Mouse (Mus musculus) kidney, adult 2 months (tissue): ENCODE results near the gene Pgls. TPM values are rescaled to one million over a fixed set of nuclear protein-coding genes. Genes with fewer than 3 reads are reported as not detected.

ENCODE experiments used
- DNase-seq: peaks from one replicate; pipeline ENCODE4 v3.0.0; 2021
- H3K27ac ChIP-seq: fragments of 200-500 bp; 2 replicates; pipeline ENCODE4 v1.5.1; 2012; ENCODE audit warnings: low read depth, low read length, control low read depth, inconsistent platforms; ENCODE audit not compliant: insufficient read depth
- H3K27me3 ChIP-seq: fragments of 200-500 bp; replicated peaks from 2 replicates; pipeline ENCODE4 v1.6.1; 2012; ENCODE audit warnings: mild to moderate bottlenecking, moderate library complexity, low read length, inconsistent platforms; ENCODE audit not compliant: control insufficient read depth, insufficient read depth
- H3K36me3 ChIP-seq: fragments of 200-500 bp; 2 replicates; pipeline ENCODE4 v1.6.1; 2012; ENCODE audit warnings: mild to moderate bottlenecking, moderate library complexity, low read length, inconsistent platforms; ENCODE audit not compliant: control insufficient read depth, insufficient read depth
- H3K4me1 ChIP-seq: fragments of 200-500 bp; 2 replicates; pipeline ENCODE4 v1.6.1; 2011; ENCODE audit warnings: low read length; ENCODE audit not compliant: control insufficient read depth, insufficient read depth
- H3K4me3 ChIP-seq: fragments of 200-500 bp; 2 replicates; pipeline ENCODE4 v1.5.1; 2011; ENCODE audit warnings: mild to moderate bottlenecking, low read depth, low read length, control low read depth; ENCODE audit not compliant: insufficient read depth
- CTCF ChIP-seq: fragments of 200-500 bp; conservative IDR thresholded peaks from 2 replicates; pipeline ENCODE4 v1.5.1; 2011; ENCODE audit warnings: low read depth, mild to moderate bottlenecking, control low read depth, low read length, moderate library complexity, mixed read lengths; ENCODE audit not compliant: insufficient read depth, insufficient read length
- POLR2A ChIP-seq: fragments of 200-500 bp; IDR thresholded peaks from one replicate; pipeline ENCODE4 v1.6.1; 2011; ENCODE audit warnings: low read depth, low read length, control low read depth
- WGBS: fragments of 180-500 bp; shearing (Covaris S2); methylation state at CpG from one replicate; pipeline ENCODE4 v1.1.7; 2018; 5-methylcytosine and 5-hydroxymethylcytosine counted together
- polyA plus RNA-seq: library from polyadenylated mRNA; depleted of rRNA; stranded (reverse); fragments of >200 nt; gene quantifications from 2 replicates; pipeline ENCODE4 v1.2.3, GENCODE M21; 2012

Pgls gene
- polyA plus RNA-seq, 1 experiment, result 134 TPM

DNA sequence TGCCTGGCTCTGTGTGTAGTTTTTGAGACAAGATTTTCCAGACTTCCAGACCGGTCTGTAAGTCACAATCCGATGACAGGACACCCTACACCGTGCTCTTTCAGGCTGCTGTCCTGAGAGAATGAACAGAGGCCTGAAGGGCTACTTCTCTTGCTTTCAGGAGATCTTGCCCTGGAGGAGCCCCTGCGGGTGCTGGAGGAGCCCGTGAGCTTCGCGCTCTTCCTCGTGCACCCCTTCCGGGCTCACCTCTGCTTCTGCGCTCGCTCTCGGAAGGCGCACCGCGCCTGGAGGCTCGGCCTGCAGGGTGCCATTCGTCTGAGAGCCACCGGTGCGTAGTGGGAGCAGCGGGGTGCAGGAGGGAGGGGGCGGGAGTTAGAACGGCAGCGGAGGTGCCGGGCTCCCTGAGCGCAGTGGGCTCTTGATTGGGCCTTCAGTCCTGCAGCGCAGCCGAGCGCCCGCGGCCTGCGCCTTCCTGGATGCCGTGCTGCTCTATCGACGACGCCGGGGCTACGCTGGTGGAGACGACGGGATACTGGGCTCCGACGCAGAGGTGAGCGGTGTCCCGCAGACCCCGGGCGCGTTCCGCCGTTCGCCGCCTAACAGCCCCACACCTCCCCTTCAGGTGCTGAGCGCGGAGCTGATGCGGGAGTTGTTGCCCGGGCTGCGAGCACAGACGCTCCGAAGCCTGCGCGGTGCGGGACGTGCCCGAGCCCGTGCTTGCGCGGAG, 10.1 kb downstream of the Pgls start:
- whole genome bisulfite sequencing, result 14% methylated on average over 65 of the region's 65 CpGs
- Histone ChIP-seq H3K27me3 (no peaks in the 10 kb centered on the region), H3K36me3 (no peaks in the 10 kb centered on the region), H3K4me3 (no peak overlapping the region), H3K4me1 (peaks cover 7% of the 10 kb centered on the region; the same call in 1 of the 2 replicates), H3K27ac (no peak overlapping the region)
- TF ChIP-seq POLR2A (no peak), CTCF (no peak)
- DNase-seq, result no peak

DNA sequence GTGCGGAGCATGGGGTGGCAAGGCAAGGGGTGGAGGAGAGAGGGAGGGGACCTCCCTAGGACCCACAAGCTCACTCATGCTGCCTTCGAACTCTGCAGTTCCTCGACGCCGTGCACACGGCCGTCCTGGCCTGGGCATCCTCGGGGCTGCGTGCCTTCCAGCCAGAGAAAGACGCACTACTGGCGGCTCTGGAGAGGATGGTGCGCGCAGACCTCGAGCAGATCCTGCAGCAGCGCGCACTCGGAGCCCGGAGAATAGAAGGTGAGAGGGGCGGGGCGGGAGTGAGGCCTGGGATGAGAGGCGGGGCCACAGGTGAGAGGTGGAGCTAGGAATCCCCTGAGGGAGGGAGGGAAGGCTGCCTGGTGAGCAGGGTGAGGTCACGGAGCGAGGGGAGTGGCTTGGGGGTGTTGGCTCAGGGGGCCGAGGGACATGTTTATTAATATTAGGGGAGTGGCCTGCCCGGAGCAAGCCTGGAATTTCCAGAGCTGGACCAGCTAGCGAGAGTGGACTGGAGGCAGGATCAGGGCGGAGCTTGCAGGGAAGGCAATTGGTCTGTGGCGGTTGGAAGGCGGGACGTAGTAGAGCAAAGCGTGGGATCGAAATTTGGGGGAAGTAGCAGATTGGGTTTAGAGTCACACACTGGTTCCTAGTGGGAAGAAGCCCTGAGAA, 10.8 kb downstream of the Pgls start:
- H3K27ac ChIP-seq, result no peak overlapping the region
- DNase-seq, result peak; percentile 94
- 3% methylated on average over 32 of the region's 32 CpGs for WGBS
- peaks cover 7% of the 10 kb centered on the region; the same call in 1 of the 2 replicates for H3K4me1 ChIP-seq
- no peaks in the 10 kb centered on the region for H3K36me3 ChIP-seq
- no peaks in the 10 kb centered on the region for H3K27me3 ChIP-seq
- peak overlapping the region; percentile 25 for H3K4me3 ChIP-seq
- no peak for TF ChIP-seq CTCF
- TF ChIP-seq POLR2A, result no peak

- no peak for TF ChIP-seq CTCF
- TF ChIP-seq POLR2A, result no peak
- Histone ChIP-seq H3K27ac (no peak overlapping the region), H3K27me3 (no peaks in the 10 kb centered on the region), H3K4me1 (peaks cover 7% of the 10 kb centered on the region; the same call in 1 of the 2 replicates), H3K36me3 (no peaks in the 10 kb centered on the region), H3K4me3 (no peak overlapping the region)
- no peak for DNase-seq
- 80% methylated on average over 7 of the region's 7 CpGs for WGBS
Observed at GRCm38 (mm10) chr8:71604021-71604420, 12.0 kb downstream of the Pgls start.

GRCm38 (mm10) chr8:71610822-71611651, 19.1 kb downstream of the Pgls start, which contains the start of gene Colgalt1:
Gene Colgalt1, plus strand, starts transcription at chr8:71610998.
- Histone ChIP-seq H3K4me1 (peaks cover 7% of the 10 kb centered on the region; the same call in 1 of the 2 replicates), H3K36me3 (no peaks in the 10 kb centered on the region), H3K4me3 (peak within 1 kb of the TSS; percentile 85), H3K27ac (peak within 1 kb of the TSS; percentile 29), H3K27me3 (no peaks in the 10 kb centered on the region)
- DNase-seq, result peak; percentile 99
- TF ChIP-seq CTCF (no peak), POLR2A (no peak)
- WGBS, result under 1% methylated on average over 82 of the region's 82 CpGs

DNA sequence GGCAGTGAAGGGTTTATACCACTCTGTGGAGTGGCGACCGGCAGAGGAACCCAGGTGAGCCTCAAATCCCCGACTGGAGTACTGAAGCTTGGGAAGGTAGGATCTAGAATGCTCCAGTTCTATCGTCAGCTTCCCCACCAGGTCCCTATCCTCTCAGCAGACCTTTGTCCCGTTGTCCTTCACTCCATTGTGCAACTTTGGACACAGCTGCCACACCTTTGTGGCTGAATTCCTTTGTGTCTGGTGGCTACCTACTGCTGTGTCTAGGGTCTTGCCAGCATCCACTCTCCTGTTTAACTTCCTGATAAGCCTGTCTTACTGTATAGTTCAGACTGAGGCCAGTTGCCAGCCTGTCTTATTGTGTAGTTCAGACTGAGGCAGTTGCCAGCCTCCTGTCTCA, 20.2 kb downstream of the Pgls start:
- WGBS, result 35% methylated on average over 5 of the region's 5 CpGs
- H3K4me1 ChIP-seq, result peaks cover 7% of the 10 kb centered on the region; the same call in 1 of the 2 replicates
- no peak for DNase-seq
- no peak overlapping the region for H3K27ac ChIP-seq
- peak overlapping the region; percentile 85 for H3K4me3 ChIP-seq
- H3K36me3 ChIP-seq, result no peaks in the 10 kb centered on the region
- TF ChIP-seq CTCF, result no peak
- no peak for TF ChIP-seq POLR2A
- no peaks in the 10 kb centered on the region for H3K27me3 ChIP-seq

GRCm38 (mm10) chr8:71613418-71613817, 21.4 kb downstream of the Pgls start:
- no peaks in the 10 kb centered on the region for H3K27me3 ChIP-seq
- 57% methylated on average over 4 of the region's 4 CpGs for whole genome bisulfite sequencing
- no peak overlapping the region for H3K4me3 ChIP-seq
- DNase-seq, result no peak
- H3K36me3 ChIP-seq, result no peaks in the 10 kb centered on the region; the same call in 1 of the 2 replicates
- H3K4me1 ChIP-seq, result peaks cover 7% of the 10 kb centered on the region; the same call in 1 of the 2 replicates
- TF ChIP-seq CTCF (no peak), POLR2A (no peak)
- no peak overlapping the region for H3K27ac ChIP-seq
